Mouse (Mus musculus) forebrain, embryonic 15.5 days (tissue): ENCODE data around the gene Dnase1l1. TPM values are rescaled to one million over a fixed set of nuclear protein-coding genes. Genes with fewer than 3 reads are reported as not detected.

Source experiments
- ATAC-seq: fragments of 200-750 bp; cut with Nextera tagmentation; replicated peaks from 2 replicates; pipeline ENCODE4 v1.8.0; 2017; ENCODE audit warnings: mild to moderate bottlenecking, moderate TSS enrichment, moderate library complexity
- H3K27ac ChIP-seq: fragments of 300-500 bp; sonication (generic); replicated peaks from 2 replicates; pipeline ENCODE4 v1.5.1; 2015; ENCODE audit warnings: mild to moderate bottlenecking, inconsistent platforms
- H3K27me3 ChIP-seq: fragments of 300-500 bp; sonication (generic); 2 replicates; pipeline ENCODE4 v1.6.1; 2015; ENCODE audit warnings: inconsistent platforms
- H3K36me3 ChIP-seq: fragments of 300-500 bp; sonication (generic); 2 replicates; pipeline ENCODE4 v1.6.1; 2015; ENCODE audit warnings: mild to moderate bottlenecking, inconsistent platforms
- H3K4me1 ChIP-seq: fragments of 300-500 bp; sonication (generic); 2 replicates; pipeline ENCODE4 v1.6.1; 2015; ENCODE audit warnings: inconsistent platforms
- H3K4me2 ChIP-seq: fragments of 300-500 bp; sonication (generic); replicated peaks from 2 replicates; pipeline ENCODE4 v1.6.1; 2015; ENCODE audit warnings: mild to moderate bottlenecking, inconsistent platforms
- H3K4me3 ChIP-seq: fragments of 300-500 bp; sonication (generic); 2 replicates; pipeline ENCODE4 v1.5.1; 2015; ENCODE audit warnings: mild to moderate bottlenecking, inconsistent platforms
- H3K9ac ChIP-seq: fragments of 300-500 bp; sonication (generic); replicated peaks from 2 replicates; pipeline ENCODE4 v1.6.1; 2015; ENCODE audit warnings: mild to moderate bottlenecking, inconsistent platforms
- H3K9me3 ChIP-seq: fragments of 300-500 bp; sonication (generic); 2 replicates; pipeline ENCODE4 v1.6.1; 2016; ENCODE audit warnings: inconsistent platforms
- WGBS: fragments of 180-500 bp; shearing (Covaris S2); methylation state at CpG from one replicate; pipeline ENCODE4 v1.1.7; 2015; ENCODE audit warnings: mixed read lengths; 5-methylcytosine and 5-hydroxymethylcytosine counted together
- polyA plus RNA-seq: library from polyadenylated mRNA; unstranded; fragments of >200 nt; fragmentation: Nextera tagmentation; extraction: Ambion mirVana; gene quantifications from 2 replicates; pipeline ENCODE4 v1.2.1, GENCODE M21; 2015

Dnase1l1 gene
- polyA plus RNA-seq = 2.2 and 2.4 TPM in 2 replicates

DNA sequence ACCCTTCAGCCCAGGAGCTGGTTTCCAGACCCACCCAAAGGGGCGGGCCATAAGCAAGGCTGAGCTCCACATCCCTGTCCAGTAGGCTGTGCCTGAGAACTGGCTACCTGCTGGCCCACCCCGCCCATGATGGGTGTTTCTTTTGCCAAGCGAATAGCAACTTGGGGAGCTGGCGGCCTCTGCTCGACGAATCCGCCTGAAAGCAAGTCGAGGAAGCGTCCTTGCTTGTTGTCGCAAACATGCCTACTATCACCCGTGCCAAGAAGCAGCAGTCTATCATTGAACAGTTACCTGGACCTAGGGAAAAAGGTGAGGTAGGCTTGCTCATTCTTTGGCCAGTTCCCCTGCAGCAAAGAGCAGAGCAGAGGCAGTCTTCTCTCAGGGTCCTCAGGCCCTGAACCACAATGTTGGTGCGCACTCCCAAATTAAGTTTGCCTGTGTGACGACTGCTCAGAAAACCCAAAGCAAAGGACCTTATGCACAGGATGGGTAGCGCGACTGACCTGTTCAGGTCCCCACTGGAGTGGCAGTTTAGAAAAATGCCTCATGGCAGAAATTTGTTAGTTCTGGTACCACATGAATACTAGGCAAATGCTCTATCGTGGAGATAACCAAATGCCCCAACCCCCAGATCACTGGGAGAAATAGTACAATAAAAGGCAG, at the start of gene Dnase1l1, which contains the start of gene Taz:
Gene Dnase1l1 (minus strand): TSS at position 606 of the 663 bp plus-strand sequence.
Gene Taz (plus strand): TSS at position 181 of the 663 bp plus-strand sequence.
- no peaks in the 10 kb centered on the region for H3K36me3 ChIP-seq
- no peaks in the 10 kb centered on the region for H3K9me3 ChIP-seq
- WGBS = 22% methylated on average over 16 of the region's 16 CpGs
- H3K27ac ChIP-seq = peak within 1 kb of the TSS; percentile 86
- peak within 1 kb of the TSS; percentile 71 for H3K9ac ChIP-seq
- ATAC-seq = peak; percentile 66
- peak within 1 kb of the TSS; percentile 67 for H3K4me2 ChIP-seq
- no peaks in the 10 kb centered on the region for H3K27me3 ChIP-seq
- peak within 1 kb of the TSS; percentile 51 for H3K4me3 ChIP-seq
- H3K4me1 ChIP-seq = peaks cover 19% of the 10 kb centered on the region

DNA sequence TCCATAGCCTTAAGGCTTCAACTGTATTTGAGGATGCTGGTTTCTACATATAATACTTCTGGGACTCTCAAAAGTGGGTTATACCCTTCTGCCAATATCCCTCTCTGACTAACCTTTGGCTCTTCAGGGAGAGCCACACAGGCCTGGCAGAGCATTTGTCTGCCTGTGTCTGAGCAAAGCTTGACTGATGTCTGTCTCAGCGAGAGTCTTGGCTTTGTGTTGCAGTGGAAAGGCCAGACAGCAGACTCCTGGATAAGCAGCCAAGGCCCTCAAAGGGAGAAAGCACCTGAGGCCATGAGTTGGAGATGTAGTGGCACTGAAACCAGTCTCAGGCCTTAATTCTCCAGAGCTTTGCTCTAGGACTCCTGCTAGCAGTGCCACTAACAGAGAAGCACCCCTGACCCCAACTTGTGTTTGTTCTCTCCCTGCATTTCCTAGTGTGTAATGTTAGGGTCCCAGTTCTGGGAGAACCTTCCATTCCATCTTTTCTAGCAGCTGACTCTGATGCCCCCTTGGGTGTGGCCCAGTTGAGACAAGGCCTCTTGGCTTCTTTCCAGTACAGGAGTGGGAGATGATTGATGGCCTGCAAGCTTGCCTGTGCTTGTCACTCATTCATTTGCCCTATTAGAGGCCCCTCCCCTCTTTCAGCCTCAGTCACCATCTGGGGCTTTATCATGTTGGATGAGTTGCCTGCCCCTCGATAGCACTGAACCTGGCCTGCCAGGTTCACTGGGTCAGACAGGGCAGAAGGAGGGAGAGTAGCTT, 48.2 kb upstream of the Dnase1l1 start:
- peak overlapping the region; percentile 92 for H3K27ac ChIP-seq
- WGBS = 41% methylated on average over 2 of the region's 2 CpGs
- no peaks in the 10 kb centered on the region for H3K27me3 ChIP-seq
- peaks cover 36% of the 10 kb centered on the region for H3K4me1 ChIP-seq
- peak overlapping the region; percentile 56 for H3K4me3 ChIP-seq
- H3K36me3 ChIP-seq = peaks cover 6% of the 10 kb centered on the region
- peak overlapping the region; percentile 62 for H3K4me2 ChIP-seq
- no peak for ATAC-seq
- no peaks in the 10 kb centered on the region for H3K9me3 ChIP-seq
- peak overlapping the region; percentile 70 for H3K9ac ChIP-seq

DNA sequence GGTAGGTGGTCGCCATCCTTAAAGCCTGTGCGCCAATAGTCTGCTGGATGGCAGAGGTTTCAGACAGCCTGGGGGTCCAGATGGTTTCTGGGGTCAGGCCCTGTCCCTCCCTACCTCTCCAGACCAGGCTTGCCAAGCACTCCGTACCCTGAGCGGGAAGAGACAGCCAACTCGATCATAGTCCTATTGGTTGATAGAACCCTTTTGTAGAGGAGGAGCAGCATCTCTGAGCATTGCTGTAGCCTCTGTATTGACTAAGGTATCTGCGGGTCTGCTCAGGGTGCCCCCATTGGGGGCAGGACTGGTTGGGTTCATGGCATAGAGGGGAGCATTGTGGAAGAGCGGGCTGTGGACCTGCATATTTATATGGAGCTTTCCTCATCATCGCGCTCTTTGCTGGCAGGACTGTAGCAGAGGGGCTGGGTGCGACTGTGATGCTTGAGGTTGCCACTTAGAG, 47.1 kb upstream of the Dnase1l1 start:
- no peaks in the 10 kb centered on the region for H3K9me3 ChIP-seq
- WGBS = 16% methylated on average over 10 of the region's 10 CpGs
- peak overlapping the region; percentile 92 for H3K27ac ChIP-seq
- H3K4me2 ChIP-seq = peak overlapping the region; percentile 62
- H3K4me1 ChIP-seq = peaks cover 36% of the 10 kb centered on the region
- H3K27me3 ChIP-seq = no peaks in the 10 kb centered on the region
- peak overlapping the region; percentile 56 for H3K4me3 ChIP-seq
- peak; percentile 54 for ATAC-seq
- peak overlapping the region; percentile 70 for H3K9ac ChIP-seq
- no peaks in the 10 kb centered on the region for H3K36me3 ChIP-seq

DNA sequence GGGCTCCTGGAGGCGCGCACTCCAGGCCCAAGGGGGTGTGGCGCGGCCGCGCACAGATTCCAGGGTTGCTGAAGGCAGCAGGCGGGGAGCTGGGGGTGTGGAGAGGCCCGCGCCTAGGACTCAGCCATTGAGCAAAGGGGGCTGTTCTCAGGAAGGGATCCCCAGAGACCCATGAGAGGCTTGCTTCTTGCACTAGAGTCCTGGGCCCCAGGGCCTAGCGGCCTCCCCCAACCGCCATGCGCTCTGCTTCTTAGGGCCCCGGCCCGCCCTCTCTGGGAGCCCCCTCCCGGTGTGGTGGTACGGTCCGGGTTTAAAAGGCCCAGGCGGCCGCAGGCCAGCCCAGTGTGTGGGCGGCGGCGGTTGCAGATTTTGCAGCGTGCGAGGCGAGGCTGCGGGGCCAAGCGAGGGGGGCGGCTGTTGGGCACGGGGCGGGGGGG, 46.6 kb upstream of the Dnase1l1 start, which contains the start of gene Plxna3:
Gene Plxna3 (plus strand): TSS at position 342 of the 437 bp plus-strand sequence.
- ATAC-seq = peak; percentile 95
- Histone ChIP-seq H3K4me3 (peak within 1 kb of the TSS; percentile 56), H3K27ac (peak within 1 kb of the TSS; percentile 92), H3K4me1 (peaks cover 36% of the 10 kb centered on the region), H3K9ac (peak within 1 kb of the TSS; percentile 70), H3K9me3 (no peaks in the 10 kb centered on the region), H3K27me3 (no peaks in the 10 kb centered on the region), H3K4me2 (peak within 1 kb of the TSS; percentile 62), H3K36me3 (no peaks in the 10 kb centered on the region)
- 27% methylated on average over 28 of the region's 30 CpGs for WGBS

DNA sequence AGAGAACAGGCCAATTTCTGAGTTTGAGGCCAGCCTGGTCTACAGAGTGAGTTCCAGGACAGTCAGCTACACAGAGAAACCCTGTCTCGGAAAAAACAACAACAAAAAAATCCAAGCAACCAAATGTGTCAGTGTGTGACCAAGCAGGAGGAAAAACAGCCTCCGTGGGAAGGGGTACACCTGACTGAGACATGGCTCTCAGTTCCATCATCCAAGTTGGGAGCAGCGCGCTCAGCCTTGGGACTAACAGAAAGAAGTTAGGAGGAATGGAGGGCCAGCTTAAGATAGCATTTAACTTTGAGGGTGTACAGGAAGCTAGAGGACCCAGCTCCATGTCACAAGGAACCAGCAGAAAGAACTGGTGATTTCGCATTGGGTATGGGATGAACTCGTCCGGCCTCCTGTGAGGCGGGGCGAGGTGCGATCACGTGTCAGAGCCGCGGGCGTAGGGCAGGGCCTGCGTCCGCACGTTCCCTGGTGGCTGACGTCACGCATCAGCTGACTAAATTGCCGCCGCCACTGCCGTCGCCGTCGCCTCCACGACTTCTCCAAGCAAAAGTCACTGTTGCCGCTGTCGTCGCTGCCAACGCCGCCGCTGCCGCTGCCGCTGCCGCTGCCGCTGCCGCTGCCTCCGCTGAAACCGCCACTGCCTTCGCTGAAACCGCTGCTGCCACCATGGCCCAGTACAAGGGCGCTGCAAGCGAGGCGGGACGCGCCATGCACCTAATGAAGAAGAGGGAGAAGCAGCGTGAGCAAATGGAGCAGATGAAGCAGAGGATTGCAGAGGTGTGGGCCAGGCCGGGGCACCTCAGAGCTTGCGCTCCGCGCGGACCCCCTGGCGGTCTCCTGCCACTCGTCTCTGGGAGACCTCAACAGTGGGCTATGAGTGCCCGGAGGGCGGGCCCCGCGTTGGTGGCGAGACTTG, 30.7 kb upstream of the Dnase1l1 start, which contains the start of gene Fam50a:
Gene Fam50a (plus strand): TSS at position 494 of the 925 bp plus-strand sequence.
- ATAC-seq = peak; percentile 97
- WGBS = 23% methylated on average over 59 of the region's 59 CpGs
- Histone ChIP-seq H3K4me2 (peak within 1 kb of the TSS; percentile 65), H3K4me1 (peaks cover 13% of the 10 kb centered on the region), H3K36me3 (peaks cover 15% of the 10 kb centered on the region; the same call in 1 of the 2 replicates), H3K4me3 (peak within 1 kb of the TSS; percentile 71), H3K9me3 (no peaks in the 10 kb centered on the region), H3K27me3 (no peaks in the 10 kb centered on the region), H3K27ac (peak within 1 kb of the TSS; percentile 90), H3K9ac (peak within 1 kb of the TSS; percentile 74)

DNA sequence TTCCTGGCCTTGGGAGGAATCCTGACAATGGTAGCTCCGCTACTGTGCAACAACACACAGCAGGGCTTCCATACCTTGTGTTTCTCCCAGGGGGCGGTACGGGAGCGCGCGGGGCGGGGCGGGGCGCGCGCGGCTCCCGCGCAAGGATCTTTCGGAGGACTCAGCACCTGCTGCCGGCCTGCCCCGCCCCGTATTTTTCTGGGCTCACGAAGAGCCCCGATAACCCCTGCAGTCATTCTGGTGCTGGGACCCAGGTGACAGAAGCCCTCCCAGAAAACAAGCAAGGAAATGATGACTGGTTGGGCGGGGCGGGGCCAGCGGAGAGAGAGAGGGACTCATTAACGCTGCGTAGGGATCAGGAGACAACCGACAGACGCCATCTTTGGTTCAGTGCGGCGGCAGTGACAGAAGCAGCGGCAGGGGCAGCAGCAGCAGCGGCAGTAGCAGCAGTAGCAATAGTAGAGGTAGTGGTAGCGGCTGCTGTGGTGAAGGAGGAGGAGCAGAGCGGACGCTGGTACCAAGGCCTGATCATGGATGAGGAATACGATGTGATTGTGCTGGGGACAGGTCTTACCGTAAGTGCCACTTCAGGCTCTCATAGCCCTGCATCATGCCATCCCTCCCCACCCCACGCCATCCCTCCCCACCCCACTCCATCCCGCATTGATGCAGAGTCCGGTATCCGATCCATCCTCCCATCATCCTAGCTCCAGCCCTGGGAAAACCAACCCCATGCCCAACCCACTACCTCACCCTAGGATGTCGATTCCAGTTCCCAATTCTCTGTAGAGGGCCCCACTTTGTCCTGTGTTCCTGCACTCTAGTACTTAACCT, 22.9 kb upstream of the Dnase1l1 start, which contains the start of gene Gdi1:
Gene Gdi1 (plus strand): TSS at position 132 of the 834 bp plus-strand sequence.
- ATAC-seq = peak; percentile 88
- Histone ChIP-seq H3K9ac (peak within 1 kb of the TSS; percentile 70), H3K27ac (peak within 1 kb of the TSS; percentile 96), H3K36me3 (peaks cover 37% of the 10 kb centered on the region; the same call in 1 of the 2 replicates), H3K27me3 (no peaks in the 10 kb centered on the region), H3K4me1 (peaks cover 17% of the 10 kb centered on the region), H3K4me3 (peak within 1 kb of the TSS; percentile 59), H3K4me2 (peak within 1 kb of the TSS; percentile 56), H3K9me3 (no peaks in the 10 kb centered on the region)
- 15% methylated on average over 40 of the region's 41 CpGs for WGBS

DNA sequence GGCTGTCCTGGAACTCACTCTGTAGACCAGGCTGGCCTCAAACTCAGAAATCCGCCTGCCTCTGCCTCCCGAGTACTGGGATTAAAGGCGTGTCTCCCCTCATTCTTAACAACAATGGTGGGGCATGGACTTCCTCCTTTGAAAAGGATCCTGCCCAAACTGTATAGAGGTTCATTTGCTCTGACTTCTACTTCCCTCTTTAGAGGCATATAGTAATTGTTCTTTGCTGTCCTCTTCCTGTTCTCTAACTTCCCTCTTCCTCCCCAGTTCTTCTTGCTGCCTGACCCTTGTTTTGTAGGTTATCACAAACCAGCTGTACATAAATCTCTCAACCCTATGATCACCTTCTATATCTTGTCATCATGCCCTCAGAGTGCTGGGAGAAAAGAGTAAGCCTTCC, 17.6 kb upstream of the Dnase1l1 start:
- WGBS = 86% methylated on average over 3 of the region's 3 CpGs
- H3K4me1 ChIP-seq = peaks cover 21% of the 10 kb centered on the region
- H3K27ac ChIP-seq = no peak overlapping the region
- no peak overlapping the region for H3K4me3 ChIP-seq
- H3K9me3 ChIP-seq = no peaks in the 10 kb centered on the region
- no peak overlapping the region for H3K9ac ChIP-seq
- no peaks in the 10 kb centered on the region for H3K27me3 ChIP-seq
- no peak overlapping the region for H3K4me2 ChIP-seq
- peaks cover 25% of the 10 kb centered on the region; the same call in 1 of the 2 replicates for H3K36me3 ChIP-seq
- ATAC-seq = no peak

DNA sequence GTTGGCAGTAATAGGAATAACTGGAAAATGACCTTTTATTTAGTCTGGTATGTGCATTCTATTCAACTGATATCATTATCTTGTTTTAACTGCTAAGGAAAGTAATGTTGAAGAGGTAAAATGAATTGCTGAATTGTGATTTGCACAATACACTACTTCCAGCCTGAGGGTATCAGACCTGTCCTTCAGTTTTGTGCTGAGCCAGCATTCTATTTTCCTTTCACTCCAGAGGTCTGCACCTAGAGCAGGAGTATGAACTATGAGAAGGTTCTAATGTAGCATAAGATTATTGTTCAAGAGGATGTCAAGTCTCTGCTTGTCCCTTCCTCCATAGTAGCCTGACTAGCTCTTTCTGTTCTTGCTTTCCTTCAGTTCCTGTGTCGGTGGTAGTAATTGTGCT, 16.2 kb upstream of the Dnase1l1 start:
- no peaks in the 10 kb centered on the region for H3K27me3 ChIP-seq
- no peak overlapping the region for H3K9ac ChIP-seq
- no peaks in the 10 kb centered on the region for H3K9me3 ChIP-seq
- peaks cover 21% of the 10 kb centered on the region for H3K4me1 ChIP-seq
- 100% methylated on average over 1 of the region's 1 CpGs for WGBS
- H3K4me3 ChIP-seq = no peak overlapping the region
- no peak overlapping the region for H3K27ac ChIP-seq
- ATAC-seq = no peak
- H3K4me2 ChIP-seq = no peak overlapping the region
- peaks cover 25% of the 10 kb centered on the region; the same call in 1 of the 2 replicates for H3K36me3 ChIP-seq

DNA sequence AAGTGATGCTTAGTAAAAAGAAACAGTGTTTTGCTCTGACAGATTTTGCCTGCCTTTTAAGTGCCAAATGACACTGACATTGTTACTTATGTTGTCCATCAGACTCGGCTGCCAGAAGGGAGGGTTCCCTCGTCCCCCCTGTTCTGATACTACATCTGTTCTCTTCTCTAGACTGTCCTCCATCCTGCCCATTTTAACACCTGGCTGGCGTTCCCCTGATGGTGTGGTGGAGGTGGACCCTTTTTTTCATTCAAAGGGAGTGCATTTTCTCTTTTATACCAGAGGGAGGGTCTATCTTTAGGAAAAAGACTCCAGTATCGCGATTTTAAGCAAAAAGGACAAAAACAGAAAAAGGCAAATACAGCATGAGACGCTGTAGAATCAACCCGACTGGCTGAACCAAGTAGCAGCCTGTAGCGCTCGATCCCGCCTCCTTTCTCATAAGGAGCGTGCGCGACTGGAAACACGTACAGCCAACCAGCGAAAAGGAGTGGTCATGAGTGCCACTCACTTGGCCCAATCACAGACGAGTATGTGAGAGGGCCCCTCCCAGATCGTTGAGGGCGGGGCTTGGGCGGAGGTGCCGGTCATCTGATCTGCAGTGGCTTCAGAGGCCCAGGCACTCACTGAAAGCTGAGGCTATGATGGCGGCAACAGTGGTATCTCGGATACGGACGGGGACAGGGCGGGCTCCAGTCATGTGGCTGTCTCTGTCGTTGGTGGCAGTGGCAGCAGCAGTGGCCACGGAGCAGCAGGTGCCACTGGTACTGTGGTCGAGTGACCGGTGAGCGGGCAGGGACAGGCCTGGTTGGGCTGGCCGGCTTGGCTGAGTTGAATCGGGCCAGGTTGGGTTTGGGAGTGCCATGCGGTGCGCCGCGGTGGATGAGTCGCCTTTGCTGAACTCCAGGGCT, 14.7 kb upstream of the Dnase1l1 start, which contains the start of gene Atp6ap1:
Gene Atp6ap1 (plus strand): TSS at position 560 of the 911 bp plus-strand sequence.
- no peaks in the 10 kb centered on the region for H3K9me3 ChIP-seq
- peak within 1 kb of the TSS; percentile 62 for H3K4me2 ChIP-seq
- H3K27ac ChIP-seq = peak within 1 kb of the TSS; percentile 91
- H3K4me3 ChIP-seq = peak within 1 kb of the TSS; percentile 64
- peak within 1 kb of the TSS; percentile 66 for H3K9ac ChIP-seq
- H3K27me3 ChIP-seq = no peaks in the 10 kb centered on the region
- ATAC-seq = peak; percentile 100
- peaks cover 16% of the 10 kb centered on the region; the same call in 1 of the 2 replicates for H3K36me3 ChIP-seq
- 13% methylated on average over 37 of the region's 37 CpGs for WGBS
- H3K4me1 ChIP-seq = peaks cover 21% of the 10 kb centered on the region

DNA sequence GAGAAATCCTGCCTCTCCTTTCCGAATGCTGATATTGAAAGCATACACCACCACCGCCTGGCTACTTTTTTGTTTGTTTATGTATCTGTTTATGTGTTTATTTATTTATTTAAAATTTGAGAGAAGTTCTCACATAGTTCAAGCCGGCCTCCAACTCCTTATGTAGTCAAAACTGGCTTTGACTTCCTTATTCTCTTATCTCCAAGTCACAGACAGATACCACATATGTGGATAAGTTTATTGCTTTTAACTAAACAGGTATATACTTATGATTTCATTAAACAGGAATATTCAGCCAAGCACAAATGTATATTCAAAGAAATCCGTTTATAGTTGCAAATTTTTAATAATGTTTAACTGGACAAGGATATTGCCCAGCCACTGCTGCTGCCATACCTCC, 11.3 kb upstream of the Dnase1l1 start:
- no peaks in the 10 kb centered on the region for H3K27me3 ChIP-seq
- no peak overlapping the region for H3K4me3 ChIP-seq
- H3K9me3 ChIP-seq = no peaks in the 10 kb centered on the region
- no peak for ATAC-seq
- H3K9ac ChIP-seq = no peak overlapping the region
- H3K27ac ChIP-seq = no peak overlapping the region
- WGBS = 78% methylated on average over 4 of the region's 4 CpGs
- H3K4me1 ChIP-seq = peaks cover 13% of the 10 kb centered on the region
- H3K36me3 ChIP-seq = no peaks in the 10 kb centered on the region
- no peak overlapping the region for H3K4me2 ChIP-seq
